Mouse (Mus musculus): Measurements from ENCODE around the gene Zfp335. TPM values are rescaled to one million over a fixed set of nuclear protein-coding genes. Genes with fewer than 3 reads are reported as not detected.

The Zfp335 gene
- total and polyA plus RNA-seq, 2 experiments from 2014 or later: 3.7 to 18.0 TPM

GRCm38 (mm10) chr2:164862179-164862861 is 49.2 kb downstream of the Zfp335 start:
- Histone ChIP-seq H3K27ac (ENCODE audit: low read depth) (peak overlapping the region; percentile 62), H3K4me3 (ENCODE audit: low read depth, low read length) (no peak overlapping the region), H3K36me3 (replicated peaks; ENCODE audit: control insufficient read depth, insufficient read depth, low read length) (no peaks in the 10 kb centered on the region), H3K9me3 (replicated peaks; ENCODE audit: control insufficient read depth, low read length) (no peaks in the 10 kb centered on the region), H3K4me1 (ENCODE audit: control insufficient read depth, insufficient read depth) (peaks cover 19% of the 10 kb centered on the region), H3K4me2 (ENCODE audit: low read depth, low read length) (no peak overlapping the region), H3K27me3 (ENCODE audit: control insufficient read depth, insufficient read depth, low read length) (peaks cover 15% of the 10 kb centered on the region; the same call in 1 of the 2 replicates), H3K9ac (replicated peaks; ENCODE audit: low read depth, low read length) (no peak overlapping the region)
- ATAC-seq (ENCODE audit: insufficient read depth, low read depth) (peak; percentile 13), DNase-seq (ENCODE audit: low spot score) (peak; percentile 61)
- WGBS: 32% methylated on average over 9 of the region's 9 CpGs
- no peak for TF ChIP-seq EP300 (IDR thresholded peaks at IDR 0.05; ENCODE audit: low read depth)
- no peak for TF ChIP-seq CTCF (IDR thresholded peaks at IDR 0.05; ENCODE audit: low read depth)

- DNase-seq (ENCODE audit: low spot score): no peak
- no peaks in the 10 kb centered on the region for H3K9me3 ChIP-seq (replicated peaks; ENCODE audit: control insufficient read depth, low read length)
- H3K4me3 ChIP-seq (ENCODE audit: low read depth, low read length): no peak overlapping the region
- 47% methylated on average over 4 of the region's 4 CpGs for WGBS
- H3K27ac ChIP-seq (ENCODE audit: low read depth): no peak overlapping the region
- H3K36me3 ChIP-seq (replicated peaks; ENCODE audit: control insufficient read depth, insufficient read depth, low read length): no peaks in the 10 kb centered on the region
- peaks cover 23% of the 10 kb centered on the region for H3K4me1 ChIP-seq (ENCODE audit: control insufficient read depth, insufficient read depth)
- no peak overlapping the region for H3K9ac ChIP-seq (replicated peaks; ENCODE audit: low read depth, low read length)
- H3K27me3 ChIP-seq (ENCODE audit: control insufficient read depth, insufficient read depth, low read length): peaks cover 28% of the 10 kb centered on the region; the same call in 1 of the 2 replicates
- H3K4me2 ChIP-seq (ENCODE audit: low read depth, low read length): no peak overlapping the region
- TF ChIP-seq CTCF (IDR thresholded peaks at IDR 0.05; ENCODE audit: low read depth): no peak
- no peak for TF ChIP-seq EP300 (IDR thresholded peaks at IDR 0.05; ENCODE audit: low read depth)
- no peak for ATAC-seq (ENCODE audit: insufficient read depth, low read depth)
Observed at GRCm38 (mm10) chr2:164861094-164861493, 50.5 kb downstream of the Zfp335 start.

GRCm38 (mm10) chr2:164859640-164860432 is 51.7 kb downstream of the Zfp335 start:
- peaks cover 23% of the 10 kb centered on the region for H3K4me1 ChIP-seq (ENCODE audit: control insufficient read depth, insufficient read depth)
- H3K9ac ChIP-seq (replicated peaks; ENCODE audit: low read depth, low read length): no peak overlapping the region
- no peak for DNase-seq (ENCODE audit: low spot score)
- no peak overlapping the region for H3K4me2 ChIP-seq (ENCODE audit: low read depth, low read length)
- H3K27me3 ChIP-seq (ENCODE audit: control insufficient read depth, insufficient read depth, low read length): peaks cover 39% of the 10 kb centered on the region; the same call in 1 of the 2 replicates
- H3K36me3 ChIP-seq (replicated peaks; ENCODE audit: control insufficient read depth, insufficient read depth, low read length): no peaks in the 10 kb centered on the region
- no peak overlapping the region for H3K27ac ChIP-seq (ENCODE audit: low read depth)
- no peaks in the 10 kb centered on the region for H3K9me3 ChIP-seq (replicated peaks; ENCODE audit: control insufficient read depth, low read length)
- WGBS: 71% methylated on average over 9 of the region's 9 CpGs
- H3K4me3 ChIP-seq (ENCODE audit: low read depth, low read length): no peak overlapping the region
- no peak for TF ChIP-seq CTCF (IDR thresholded peaks at IDR 0.05; ENCODE audit: low read depth)
- TF ChIP-seq EP300 (IDR thresholded peaks at IDR 0.05; ENCODE audit: low read depth): no peak
- no peak for ATAC-seq (ENCODE audit: insufficient read depth, low read depth)

GRCm38 (mm10) chr2:164859155-164859554 is 52.4 kb downstream of the Zfp335 start:
- ATAC-seq (ENCODE audit: insufficient read depth, low read depth): no peak
- no peak overlapping the region for H3K4me2 ChIP-seq (ENCODE audit: low read depth, low read length)
- no peak overlapping the region for H3K27ac ChIP-seq (ENCODE audit: low read depth)
- no peak for TF ChIP-seq EP300 (IDR thresholded peaks at IDR 0.05; ENCODE audit: low read depth)
- no peak for TF ChIP-seq CTCF (IDR thresholded peaks at IDR 0.05; ENCODE audit: low read depth)
- 59% methylated on average over 2 of the region's 2 CpGs for WGBS
- H3K4me1 ChIP-seq (ENCODE audit: control insufficient read depth, insufficient read depth): peaks cover 23% of the 10 kb centered on the region
- H3K36me3 ChIP-seq (replicated peaks; ENCODE audit: control insufficient read depth, insufficient read depth, low read length): no peaks in the 10 kb centered on the region
- H3K4me3 ChIP-seq (ENCODE audit: low read depth, low read length): no peak overlapping the region
- no peak overlapping the region for H3K9ac ChIP-seq (replicated peaks; ENCODE audit: low read depth, low read length)
- no peaks in the 10 kb centered on the region for H3K9me3 ChIP-seq (replicated peaks; ENCODE audit: control insufficient read depth, low read length)
- DNase-seq (ENCODE audit: low spot score): no peak
- H3K27me3 ChIP-seq (ENCODE audit: control insufficient read depth, insufficient read depth, low read length): peaks cover 46% of the 10 kb centered on the region; the same call in 1 of the 2 replicates

GRCm38 (mm10) chr2:164857842-164858553 is 53.6 kb downstream of the Zfp335 start:
- no peak for TF ChIP-seq EP300 (IDR thresholded peaks at IDR 0.05; ENCODE audit: low read depth)
- TF ChIP-seq CTCF (IDR thresholded peaks at IDR 0.05; ENCODE audit: low read depth): no peak
- no peak overlapping the region for H3K9ac ChIP-seq (replicated peaks; ENCODE audit: low read depth, low read length)
- peak overlapping the region; percentile 55 for H3K4me3 ChIP-seq (ENCODE audit: low read depth, low read length)
- no peak for DNase-seq (ENCODE audit: low spot score)
- H3K27me3 ChIP-seq (ENCODE audit: control insufficient read depth, insufficient read depth, low read length): peaks cover 47% of the 10 kb centered on the region; the same call in 1 of the 2 replicates
- ATAC-seq (ENCODE audit: insufficient read depth, low read depth): no peak
- H3K27ac ChIP-seq (ENCODE audit: low read depth): no peak overlapping the region
- H3K9me3 ChIP-seq (replicated peaks; ENCODE audit: control insufficient read depth, low read length): no peaks in the 10 kb centered on the region
- WGBS: 17% methylated on average over 19 of the region's 19 CpGs
- H3K4me2 ChIP-seq (ENCODE audit: low read depth, low read length): peak overlapping the region; percentile 96
- H3K4me1 ChIP-seq (ENCODE audit: control insufficient read depth, insufficient read depth): peaks cover 23% of the 10 kb centered on the region
- H3K36me3 ChIP-seq (replicated peaks; ENCODE audit: control insufficient read depth, insufficient read depth, low read length): no peaks in the 10 kb centered on the region

Data from heart, postnatal 0 days (tissue).